Mouse (Mus musculus) liver, embryonic 16.5 days (tissue): ENCODE results near the gene Tmem131. TPM values are rescaled to one million over a fixed set of nuclear protein-coding genes. Genes with fewer than 3 reads are reported as not detected.

ENCODE experiments used
- ATAC-seq: fragments of 200-750 bp; cut with Nextera tagmentation; 2 replicates; pipeline ENCODE4 v1.8.0; 2017; ENCODE audit warnings: low read depth, mild to moderate bottlenecking, moderate number of reproducible peaks, moderate library complexity
- H3K27ac ChIP-seq: fragments of 300-500 bp; sonication (generic); 2 replicates; pipeline ENCODE4 v1.5.1; 2014; ENCODE audit warnings: mild to moderate bottlenecking, low read length
- H3K27me3 ChIP-seq: fragments of 300-500 bp; sonication (generic); 2 replicates; pipeline ENCODE4 v1.6.1; 2014; ENCODE audit warnings: low read depth, low read length, mixed read lengths; ENCODE audit not compliant: control insufficient read depth, insufficient read depth
- H3K36me3 ChIP-seq: fragments of 300-500 bp; sonication (generic); 2 replicates; pipeline ENCODE4 v1.6.1; 2014; ENCODE audit warnings: mild to moderate bottlenecking; ENCODE audit not compliant: control insufficient read depth, insufficient read depth
- H3K4me1 ChIP-seq: fragments of 300-500 bp; sonication (generic); 2 replicates; pipeline ENCODE4 v1.6.1; 2014; ENCODE audit warnings: low read depth, low read length, mixed read lengths; ENCODE audit not compliant: control insufficient read depth
- H3K4me2 ChIP-seq: fragments of 300-500 bp; sonication (generic); 2 replicates; pipeline ENCODE4 v1.6.1; 2014; ENCODE audit warnings: low read depth, low read length, mixed read lengths
- H3K4me3 ChIP-seq: fragments of 300-500 bp; sonication (generic); 2 replicates; pipeline ENCODE4 v1.5.1; 2014; ENCODE audit warnings: low read depth, mild to moderate bottlenecking, low read length
- H3K9ac ChIP-seq: fragments of 300-500 bp; sonication (generic); 2 replicates; pipeline ENCODE4 v1.6.1; 2014; ENCODE audit warnings: low read depth, low read length
- H3K9me3 ChIP-seq: fragments of 300-500 bp; sonication (generic); replicated peaks from 2 replicates; pipeline ENCODE4 v1.6.1; 2016; ENCODE audit warnings: low read length; ENCODE audit not compliant: control insufficient read depth
- WGBS: fragments of 180-500 bp; shearing (Covaris S2); extraction: QIAGEN DNeasy Blood & Tissue Kit; methylation state at CpG from one replicate; pipeline ENCODE4 v1.1.7; 2014; ENCODE audit not compliant: insufficient replicate concordance; 5-methylcytosine and 5-hydroxymethylcytosine counted together
- polyA plus RNA-seq: library from polyadenylated mRNA; unstranded; fragments of >200 nt; fragmentation: Nextera tagmentation; extraction: Ambion mirVana; gene quantifications from 2 replicates; pipeline ENCODE4 v1.2.1, GENCODE M21; 2015

The Tmem131 gene
- polyA plus RNA-seq, 1 experiment from 2014 or later, result 8.8 TPM

DNA sequence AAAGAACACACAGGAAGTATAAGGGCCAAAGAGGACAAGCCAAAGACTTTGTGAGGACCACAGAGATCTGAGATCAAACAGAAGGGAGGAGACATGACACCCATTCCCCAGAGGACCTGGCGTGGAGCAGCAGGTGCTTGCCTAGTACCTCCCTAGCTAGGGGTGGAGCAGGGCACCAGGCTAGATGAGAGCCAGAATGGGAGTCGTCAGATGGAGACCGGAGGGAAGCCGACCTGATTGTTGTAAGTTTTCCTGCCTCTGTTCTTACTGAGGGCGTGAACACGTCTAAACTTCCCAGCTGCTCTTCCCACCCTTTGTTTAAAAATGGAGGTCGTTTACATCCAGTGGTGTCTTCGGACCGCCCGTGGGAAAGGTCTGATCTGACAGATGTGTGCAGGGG, 176.1 kb downstream of the Tmem131 start:
- Histone ChIP-seq H3K4me3 (no peak overlapping the region), H3K27ac (no peak overlapping the region), H3K36me3 (no peaks in the 10 kb centered on the region), H3K27me3 (no peaks in the 10 kb centered on the region), H3K4me1 (no peaks in the 10 kb centered on the region), H3K9ac (no peak overlapping the region), H3K9me3 (no peaks in the 10 kb centered on the region), H3K4me2 (no peak overlapping the region)
- ATAC-seq, result no peak
- 35% methylated on average over 10 of the region's 10 CpGs for WGBS

- H3K4me3 ChIP-seq, result no peak overlapping the region
- no peak for ATAC-seq
- no peak overlapping the region for H3K9ac ChIP-seq
- WGBS, result 18% methylated on average over 4 of the region's 4 CpGs
- H3K4me1 ChIP-seq, result no peaks in the 10 kb centered on the region
- H3K4me2 ChIP-seq, result no peak overlapping the region
- no peak overlapping the region for H3K27ac ChIP-seq
- H3K9me3 ChIP-seq, result no peaks in the 10 kb centered on the region
- no peaks in the 10 kb centered on the region for H3K27me3 ChIP-seq
- no peaks in the 10 kb centered on the region for H3K36me3 ChIP-seq
These were observed 176.8 kb downstream of the Tmem131 start for GRCm38 (mm10) chr1:36766431-36767205.

DNA sequence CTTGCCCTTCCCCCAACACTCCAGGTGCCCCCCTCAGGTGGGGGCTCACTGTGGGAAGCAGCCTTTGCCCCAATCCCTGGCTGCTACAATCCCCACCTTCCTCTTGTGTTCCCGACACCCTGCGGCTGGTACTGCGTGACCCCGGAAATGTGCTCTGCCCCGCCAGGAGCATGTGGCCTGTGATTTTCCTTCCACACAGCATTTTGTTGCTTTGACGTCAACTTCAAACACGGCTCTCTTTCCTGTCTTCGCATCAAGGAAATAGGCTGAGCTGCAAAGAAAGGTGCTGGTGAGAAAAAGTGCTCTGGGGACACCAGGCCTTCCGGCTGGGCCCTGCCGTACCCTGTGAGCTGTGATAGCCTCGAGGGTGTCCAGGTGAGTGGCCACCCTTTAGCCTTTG, 181.9 kb downstream of the Tmem131 start, which contains the start of gene Zap70:
Gene Zap70 (plus strand): TSS at position 231 of the 400 bp plus-strand sequence.
- H3K4me3 ChIP-seq, result no peak within 1 kb of the TSS
- no peaks in the 10 kb centered on the region for H3K36me3 ChIP-seq
- no peaks in the 10 kb centered on the region for H3K27me3 ChIP-seq
- no peak within 1 kb of the TSS for H3K27ac ChIP-seq
- WGBS, result 71% methylated on average over 11 of the region's 11 CpGs
- H3K9me3 ChIP-seq, result no peaks in the 10 kb centered on the region
- no peak for ATAC-seq
- H3K4me2 ChIP-seq, result no peak within 1 kb of the TSS
- H3K4me1 ChIP-seq, result no peaks in the 10 kb centered on the region
- H3K9ac ChIP-seq, result no peak within 1 kb of the TSS

DNA sequence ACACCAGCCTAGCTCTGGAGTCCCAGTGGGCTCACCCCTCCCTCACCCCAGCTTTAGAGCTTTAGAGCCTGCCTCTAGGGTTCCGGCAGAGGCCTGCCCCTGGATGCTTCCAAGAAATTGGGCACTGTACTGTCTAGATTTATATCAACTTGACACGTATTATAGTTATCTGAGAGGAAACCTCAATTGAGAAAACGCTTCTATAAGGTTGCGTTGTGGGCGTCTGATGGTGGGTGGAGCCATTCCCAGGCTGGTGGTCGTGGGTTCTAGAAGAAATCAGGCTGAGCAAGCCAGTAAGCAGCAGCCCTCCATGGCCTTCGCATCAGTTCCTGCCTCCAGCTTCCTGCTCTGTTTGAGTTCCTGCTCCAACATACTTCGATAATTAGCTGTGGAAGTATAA, 182.4 kb downstream of the Tmem131 start:
- Histone ChIP-seq H3K4me3 (no peak overlapping the region), H3K9ac (no peak overlapping the region), H3K36me3 (no peaks in the 10 kb centered on the region), H3K9me3 (no peaks in the 10 kb centered on the region), H3K4me2 (no peak overlapping the region), H3K4me1 (no peaks in the 10 kb centered on the region), H3K27ac (no peak overlapping the region), H3K27me3 (no peaks in the 10 kb centered on the region)
- ATAC-seq, result no peak
- WGBS, result 48% methylated on average over 8 of the region's 8 CpGs

DNA sequence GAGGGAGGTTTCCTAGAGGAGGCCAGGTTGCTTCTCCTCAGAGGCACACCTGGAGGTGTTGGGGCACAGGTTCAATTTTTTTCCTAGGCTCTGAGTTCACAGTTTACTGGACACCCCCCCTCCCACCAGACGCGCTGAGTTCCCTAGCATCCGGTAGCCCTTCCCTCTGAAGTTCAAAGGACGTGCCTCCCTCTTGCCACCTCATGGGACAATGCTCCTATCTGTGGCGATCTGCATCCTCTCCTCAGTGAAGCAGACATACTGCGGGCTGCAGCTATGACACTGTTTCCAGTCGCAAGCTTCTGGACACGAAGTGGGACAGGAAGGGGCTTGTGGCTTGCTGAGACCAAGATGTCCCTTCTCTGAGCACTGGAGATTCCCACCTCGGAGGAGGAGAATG, 183.1 kb downstream of the Tmem131 start:
- 48% methylated on average over 9 of the region's 9 CpGs for WGBS
- no peaks in the 10 kb centered on the region for H3K4me1 ChIP-seq
- ATAC-seq, result no peak
- no peaks in the 10 kb centered on the region for H3K9me3 ChIP-seq
- no peaks in the 10 kb centered on the region for H3K36me3 ChIP-seq
- H3K27me3 ChIP-seq, result no peaks in the 10 kb centered on the region
- H3K27ac ChIP-seq, result no peak overlapping the region
- no peak overlapping the region for H3K4me3 ChIP-seq
- H3K9ac ChIP-seq, result no peak overlapping the region
- H3K4me2 ChIP-seq, result no peak overlapping the region

GRCm38 (mm10) chr1:36759076-36759475, 184.4 kb downstream of the Tmem131 start:
- no peaks in the 10 kb centered on the region for H3K36me3 ChIP-seq
- ATAC-seq, result no peak
- WGBS, result 70% methylated on average over 18 of the region's 18 CpGs
- no peaks in the 10 kb centered on the region for H3K9me3 ChIP-seq
- no peaks in the 10 kb centered on the region for H3K27me3 ChIP-seq
- no peak overlapping the region for H3K9ac ChIP-seq
- H3K4me1 ChIP-seq, result no peaks in the 10 kb centered on the region
- no peak overlapping the region for H3K4me3 ChIP-seq
- no peak overlapping the region for H3K4me2 ChIP-seq
- no peak overlapping the region for H3K27ac ChIP-seq

- no peak overlapping the region for H3K4me3 ChIP-seq
- H3K9ac ChIP-seq, result no peak overlapping the region
- no peaks in the 10 kb centered on the region for H3K9me3 ChIP-seq
- H3K27ac ChIP-seq, result no peak overlapping the region
- H3K36me3 ChIP-seq, result no peaks in the 10 kb centered on the region
- no peaks in the 10 kb centered on the region for H3K4me1 ChIP-seq
- ATAC-seq, result no peak
- 67% methylated on average over 9 of the region's 9 CpGs for WGBS
- H3K27me3 ChIP-seq, result no peaks in the 10 kb centered on the region
- no peak overlapping the region for H3K4me2 ChIP-seq
These were observed 184.9 kb downstream of the Tmem131 start for GRCm38 (mm10) chr1:36758553-36758952.

- no peak overlapping the region for H3K27ac ChIP-seq
- no peaks in the 10 kb centered on the region for H3K9me3 ChIP-seq
- no peak overlapping the region for H3K4me2 ChIP-seq
- no peak overlapping the region for H3K4me3 ChIP-seq
- 31% methylated on average over 6 of the region's 6 CpGs for WGBS
- H3K36me3 ChIP-seq, result no peaks in the 10 kb centered on the region
- no peaks in the 10 kb centered on the region for H3K27me3 ChIP-seq
- H3K4me1 ChIP-seq, result no peaks in the 10 kb centered on the region
- H3K9ac ChIP-seq, result no peak overlapping the region
- no peak for ATAC-seq
These were observed 189.4 kb downstream of the Tmem131 start for GRCm38 (mm10) chr1:36753932-36754675.

DNA sequence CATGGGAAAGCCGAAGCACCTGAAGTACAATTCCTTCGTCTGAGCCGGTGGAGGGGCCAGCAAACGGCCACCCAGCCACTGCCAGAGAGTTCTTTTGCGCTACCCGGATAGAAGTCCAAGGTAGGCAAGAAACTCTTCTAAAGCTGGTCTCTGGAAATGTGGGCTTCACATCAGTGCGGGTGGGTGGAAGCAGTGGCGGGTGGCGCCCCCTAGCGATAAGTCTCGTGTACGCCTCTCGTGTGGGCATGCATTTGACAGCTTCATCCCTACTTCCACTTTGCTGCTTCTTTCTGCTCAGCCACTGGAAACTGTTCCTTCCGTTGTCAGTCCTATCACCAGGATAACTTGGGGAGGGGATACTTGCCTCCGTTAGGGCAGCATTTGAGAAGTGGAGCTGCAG, 197.0 kb downstream of the Tmem131 start:
- no peak overlapping the region for H3K4me2 ChIP-seq
- no peak for ATAC-seq

More for the DNA sequence above, 197.0 kb downstream of the Tmem131 start:
- H3K4me3 ChIP-seq, result no peak overlapping the region
- no peaks in the 10 kb centered on the region for H3K36me3 ChIP-seq
- H3K27me3 ChIP-seq, result peaks cover 2% of the 10 kb centered on the region; the same call in 1 of the 2 replicates
- 41% methylated on average over 15 of the region's 15 CpGs for WGBS
- H3K27ac ChIP-seq, result no peak overlapping the region
- no peaks in the 10 kb centered on the region for H3K9me3 ChIP-seq
- no peak overlapping the region for H3K9ac ChIP-seq
- no peaks in the 10 kb centered on the region for H3K4me1 ChIP-seq
